Mouse (Mus musculus) CH12.LX (cell line): Measurements from ENCODE around the gene Whrn. TPM values are rescaled to one million over a fixed set of nuclear protein-coding genes. Genes with fewer than 3 reads are reported as not detected.

ENCODE experiments used
- DNase-seq: peaks from one replicate; pipeline ENCODE4 v3.0.0-alpha.2; 2013; ENCODE audit errors: extremely low read depth
- H3K27ac ChIP-seq: 2 replicates; pipeline ENCODE4 v1.5.1; 2012; ENCODE audit warnings: low read depth, mild to moderate bottlenecking, control low read depth, moderate library complexity; ENCODE audit not compliant: insufficient read depth
- H3K27me3 ChIP-seq: replicated peaks from 2 replicates; pipeline ENCODE3; 2012; ENCODE audit warnings: inconsistent platforms
- H3K36me3 ChIP-seq, 2 experiments: replicated peaks in 1 of 2; 2 replicates each; pipeline versions ENCODE3 to v1.6.1; 2012; ENCODE audit warnings: inconsistent platforms in 1 of 2, low read length in 1 of 2, mild to moderate bottlenecking in 1 of 2, mixed read lengths in 1 of 2, moderate library complexity in 1 of 2; ENCODE audit not compliant: control insufficient read depth in 1 of 2, insufficient read depth in 1 of 2
- H3K4me1 ChIP-seq, 2 experiments: 2 replicates each; pipeline ENCODE4 v1.6.1; 2012; ENCODE audit warnings: inconsistent platforms in 1 of 2, moderate library complexity in 1 of 2; ENCODE audit not compliant: insufficient read depth in 2 of 2, control insufficient read depth in 1 of 2
- H3K4me2 ChIP-seq: 2 replicates; pipeline ENCODE4 v1.6.1; 2012; ENCODE audit warnings: low read depth, mild to moderate bottlenecking, control low read depth; ENCODE audit not compliant: poor library complexity, insufficient read depth, severe bottlenecking
- H3K4me3 ChIP-seq, 3 experiments: fragments of 150-350 bp in 1 of 3; sonication (generic) in 1 of 3; replicated peaks in 1 of 3; 2 replicates each; pipeline versions ENCODE3 to v1.5.1; 2011 to 2012; ENCODE audit warnings: low read depth in 2 of 3, low read length in 2 of 3, mild to moderate bottlenecking in 2 of 3, moderate library complexity in 2 of 3, control low read depth in 1 of 3, improper control_type of control experiment in 1 of 3, inconsistent platforms in 1 of 3, mixed read lengths in 1 of 3; ENCODE audit not compliant: poor library complexity in 1 of 3
- H3K79me2 ChIP-seq: replicated peaks from 2 replicates; pipeline ENCODE4 v1.6.1; 2012; ENCODE audit warnings: mild to moderate bottlenecking, moderate library complexity; ENCODE audit not compliant: control insufficient read depth, poor library complexity, insufficient read depth, severe bottlenecking; ENCODE audit errors: extremely low read depth
- H3K9ac ChIP-seq: 2 replicates; pipeline ENCODE4 v1.6.1; 2012; ENCODE audit warnings: low read depth, mild to moderate bottlenecking, control low read depth, moderate library complexity; ENCODE audit not compliant: insufficient read depth
- H3K9me3 ChIP-seq: replicated peaks from 2 replicates; pipeline ENCODE3; 2012; ENCODE audit warnings: low read length, inconsistent platforms, mixed read lengths
- BHLHE40 ChIP-seq: IDR thresholded peaks from 2 replicates; pipeline ENCODE4 v1.6.1; 2011; ENCODE audit warnings: mild to moderate bottlenecking, low read depth, low read length, improper control_type of control experiment
- CHD2 ChIP-seq: IDR thresholded peaks from 2 replicates; pipeline ENCODE4 v1.6.1; 2011; ENCODE audit warnings: low read length, improper control_type of control experiment
- CTCF ChIP-seq, 2 experiments: IDR thresholded peaks in 1 of 2; conservative IDR thresholded peaks in 1 of 2; 2 replicates each; pipeline ENCODE4 v1.5.1; 2011 to 2012; ENCODE audit warnings: low read depth in 2 of 2, low read length in 2 of 2, improper control_type of control experiment in 1 of 2, inconsistent platforms in 1 of 2, mild to moderate bottlenecking in 1 of 2, moderate library complexity in 1 of 2
- E2F4 ChIP-seq: IDR thresholded peaks from 2 replicates; pipeline ENCODE4 v1.6.1; 2011; ENCODE audit warnings: low read depth, low read length, improper control_type of control experiment; ENCODE audit not compliant: insufficient replicate concordance
- ELF1 ChIP-seq: IDR thresholded peaks from 2 replicates; pipeline ENCODE4 v1.6.1; 2014; ENCODE audit warnings: low read depth, mild to moderate bottlenecking, inconsistent platforms, low read length, improper control_type of control experiment
- EP300 ChIP-seq: IDR thresholded peaks from 2 replicates; pipeline ENCODE4 v1.6.1; 2011; ENCODE audit warnings: low read length, improper control_type of control experiment
- GABPA ChIP-seq: IDR thresholded peaks from 2 replicates; pipeline ENCODE4 v1.6.1; 2012; ENCODE audit warnings: low read depth, low read length, improper control_type of control experiment, inconsistent platforms; ENCODE audit not compliant: insufficient replicate concordance
- HCFC1 ChIP-seq: IDR thresholded peaks from 2 replicates; pipeline ENCODE4 v1.6.1; 2012; ENCODE audit warnings: low read depth, mild to moderate bottlenecking, inconsistent platforms, low read length, improper control_type of control experiment
- IRF4 ChIP-seq: IDR thresholded peaks from 2 replicates; pipeline ENCODE4 v1.6.1; 2014; ENCODE audit warnings: low read depth, mild to moderate bottlenecking, inconsistent platforms, low read length, improper control_type of control experiment
- JUN ChIP-seq: IDR thresholded peaks from 2 replicates; pipeline ENCODE4 v1.6.1; 2011; ENCODE audit warnings: low read depth, mild to moderate bottlenecking, low read length, improper control_type of control experiment, moderate library complexity; ENCODE audit not compliant: insufficient read depth
- JUND ChIP-seq: conservative IDR thresholded peaks from 2 replicates; pipeline ENCODE4 v1.6.1; 2011; ENCODE audit warnings: low read depth, low read length, improper control_type of control experiment
- MAZ ChIP-seq: IDR thresholded peaks from 2 replicates; pipeline ENCODE4 v1.6.1; 2012; ENCODE audit warnings: low read depth, mild to moderate bottlenecking, inconsistent platforms, low read length, improper control_type of control experiment, moderate library complexity
- MEF2A ChIP-seq: IDR thresholded peaks from 2 replicates; pipeline ENCODE4 v1.6.1; 2014; ENCODE audit warnings: low read depth, mild to moderate bottlenecking, inconsistent platforms, low read length, improper control_type of control experiment, borderline replicate concordance
- MXI1 ChIP-seq: IDR thresholded peaks from 2 replicates; pipeline ENCODE4 v1.6.1; 2011; ENCODE audit warnings: mild to moderate bottlenecking, low read depth, low read length, improper control_type of control experiment
- MYC ChIP-seq: IDR thresholded peaks from 2 replicates; pipeline ENCODE4 v1.6.1; 2011; ENCODE audit warnings: low read depth, mild to moderate bottlenecking, improper control_type of control experiment, low read length
- NELFE ChIP-seq: IDR thresholded peaks from 2 replicates; pipeline ENCODE4 v1.6.1; 2011; ENCODE audit warnings: low read depth, low read length, improper control_type of control experiment
- PAX5 ChIP-seq: IDR thresholded peaks from 2 replicates; pipeline ENCODE4 v1.6.1; 2012; ENCODE audit warnings: low read length, inconsistent platforms, mixed read lengths
- RCOR1 ChIP-seq: conservative IDR thresholded peaks from 2 replicates; pipeline ENCODE4 v1.6.1; 2012; ENCODE audit warnings: low read depth, mild to moderate bottlenecking, inconsistent platforms, low read length, improper control_type of control experiment
- SIN3A ChIP-seq: IDR thresholded peaks from 2 replicates; pipeline ENCODE4 v1.6.1; 2012; ENCODE audit warnings: low read length, improper control_type of control experiment, inconsistent platforms
- SMC3 ChIP-seq: IDR thresholded peaks from 2 replicates; pipeline ENCODE4 v1.6.1; 2011; ENCODE audit warnings: low read depth, low read length, improper control_type of control experiment
- TBP ChIP-seq: conservative IDR thresholded peaks from 2 replicates; pipeline ENCODE4 v1.6.1; 2011; ENCODE audit warnings: low read depth, low read length, improper control_type of control experiment
- UBTF ChIP-seq: IDR thresholded peaks from 2 replicates; pipeline ENCODE4 v1.6.1; 2012; ENCODE audit warnings: low read depth, mild to moderate bottlenecking, inconsistent platforms, low read length, improper control_type of control experiment, moderate library complexity
- USF1 ChIP-seq: IDR thresholded peaks from 2 replicates; pipeline ENCODE4 v1.6.1; 2014; ENCODE audit warnings: low read depth, mild to moderate bottlenecking, inconsistent platforms, low read length, improper control_type of control experiment
- USF2 ChIP-seq: conservative IDR thresholded peaks from 2 replicates; pipeline ENCODE4 v1.6.1; 2011; ENCODE audit warnings: low read depth, low read length, improper control_type of control experiment
- ZMIZ1 ChIP-seq: IDR thresholded peaks from 2 replicates; pipeline ENCODE4 v1.6.1; 2012; ENCODE audit warnings: low read depth, mild to moderate bottlenecking, inconsistent platforms, low read length, improper control_type of control experiment
- dilution Hi-C: fragments of 300-500 bp; cut with MboI; formaldehyde crosslinking; loops from 2 replicates; pipeline ENCODE4 v1.14.3; 2020; ENCODE audit warnings: low sequenced_read_pairs; ENCODE audit not compliant: extremely low pct_unique_long_range_greater_than_20kb, extremely low pct_ligation_motif_present
- in situ Hi-C: fragments of 300-500 bp; cut with MboI; formaldehyde crosslinking; loops from 3 replicates; pipeline ENCODE4 v1.14.3; 2019; ENCODE audit warnings: low sequenced_read_pairs, low pct_ligation_motif_present, low pct_unique_long_range_greater_than_20kb, mixed read lengths
- polyA plus RNA-seq: library from polyadenylated mRNA; unstranded; fragments of >175 nt; gene quantifications from 2 replicates; pipeline ENCODE4 v1.2.1, GENCODE M21; 2012; ENCODE audit warnings: low read depth; ENCODE audit not compliant: insufficient read length
- total RNA-seq, 2 experiments: library from RNA; depleted of rRNA; stranded (reverse); fragments of 300-350 nt in 1 of 2; fragments of >200 nt in 1 of 2; gene quantifications; 2 replicates each; pipeline ENCODE4 v1.2.3; 2012 to 2014

Gene Whrn
- total and polyA plus RNA-seq, 3 experiments, result 0.99 to 9.4 (median 4.5) TPM

DNA sequence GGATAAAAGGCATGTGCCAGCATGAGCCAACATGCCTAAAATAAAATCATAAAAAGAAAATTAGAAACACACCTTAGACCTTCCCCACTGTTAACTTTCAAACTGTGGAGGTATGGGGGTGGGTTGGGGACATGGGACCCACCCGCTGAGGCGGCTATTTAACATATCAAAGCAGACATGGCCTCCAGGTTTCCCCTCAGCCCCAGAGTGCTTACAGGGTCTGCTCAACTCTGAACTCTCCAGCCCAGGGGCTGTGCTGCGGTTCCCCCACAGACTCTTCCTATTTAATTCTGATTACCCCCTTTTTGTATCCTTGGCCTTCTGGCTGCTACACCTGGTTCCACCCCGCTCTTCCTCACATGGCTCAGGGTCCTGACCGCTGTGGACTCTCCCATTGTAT lies 39.2 kb downstream of the Whrn start:
- Histone ChIP-seq H3K9me3 (no peaks in the 10 kb centered on the region), H3K79me2 (no peaks in the 10 kb centered on the region), H3K9ac (no peak overlapping the region), H3K4me2 (no peak overlapping the region), H3K27me3 (no peaks in the 10 kb centered on the region), H3K36me3 (peaks cover 0 to 24% of the 10 kb centered on the region in 2 experiments), H3K4me3 (no peak overlapping the region), H3K27ac (no peak overlapping the region), H3K4me1 (peaks cover 6 to 32% of the 10 kb centered on the region in 2 experiments)
- dilution Hi-C loops (no loop called here), in situ Hi-C loops (no loop called here)
- DNase-seq, result no peak
- no peak for TF ChIP-seq PAX5
- no peak for TF ChIP-seq CHD2
- no peak for TF ChIP-seq IRF4
- no peak for TF ChIP-seq E2F4
- no peak for TF ChIP-seq EP300
- no peak for TF ChIP-seq USF2
- no peak for TF ChIP-seq TBP
- no peak for TF ChIP-seq ZMIZ1
- no peak for TF ChIP-seq RCOR1
- TF ChIP-seq USF1, result no peak
- TF ChIP-seq UBTF, result no peak
- TF ChIP-seq SMC3, result no peak
- TF ChIP-seq NELFE, result no peak
- TF ChIP-seq JUND, result no peak
- TF ChIP-seq MAZ, result no peak
- no peak for TF ChIP-seq BHLHE40
- TF ChIP-seq MEF2A, result no peak
- no peak for TF ChIP-seq SIN3A
- no peak for TF ChIP-seq MXI1
- TF ChIP-seq CTCF (conservative IDR thresholded peaks at IDR 0.05 in 1 of 2, IDR thresholded peaks at IDR 0.05 in 1 of 2; ENCODE audit: low read depth in 2 of 2, low read length in 2 of 2), result no peak

GRCm38 (mm10) chr4:63453939-63454513 lies 41.8 kb downstream of the Whrn start:
- Histone ChIP-seq H3K4me2 (no peak overlapping the region), H3K27me3 (no peaks in the 10 kb centered on the region), H3K9ac (no peak overlapping the region), H3K4me1 (peaks cover 6 to 25% of the 10 kb centered on the region in 2 experiments), H3K27ac (no peak overlapping the region), H3K4me3 (no peak overlapping the region), H3K9me3 (peaks cover 4% of the 10 kb centered on the region), H3K79me2 (no peaks in the 10 kb centered on the region)
- in situ Hi-C loops (no loop called here), dilution Hi-C loops (no loop called here)
- DNase-seq, result no peak
- TF ChIP-seq ZMIZ1 (no peak), MAZ (no peak), IRF4 (no peak), SMC3 (no peak), PAX5 (no peak), USF1 (no peak), BHLHE40 (no peak), EP300 (no peak), JUN (no peak), ELF1 (no peak), HCFC1 (no peak), CTCF (conservative IDR thresholded peaks at IDR 0.05 in 1 of 2, IDR thresholded peaks at IDR 0.05 in 1 of 2; ENCODE audit: low read depth in 2 of 2, low read length in 2 of 2) (no peak), GABPA (no peak), MYC (no peak)
- TF ChIP-seq, all 38 proteins: peak for 0
- H3K36me3 ChIP-seq, result peaks cover 0 to 16% of the 10 kb centered on the region in 2 experiments
